Mouse (Mus musculus): ENCODE measurements at regions not wholly inside any gene's neighbourhood (a gene's known extent, or its start where the extent isn't known, plus 50 kb on each side); places are given as distances from the start of the nearest gene placed in this dataset.

- DNase-seq (ENCODE audit: low spot score in 2 of 2): peak; percentile 26 to 45
These were observed 221.2 kb downstream of the Myh15 start for GRCm38 (mm10) chr16:49278478-49278877.

- no peak for DNase-seq (ENCODE audit: low spot score in 2 of 2)
These were observed 230.9 kb downstream of the Myh15 start for GRCm38 (mm10) chr16:49288096-49288714.

- DNase-seq (ENCODE audit: low spot score in 2 of 2): peak; percentile 24 to 62
These were observed 232.2 kb downstream of the Myh15 start for GRCm38 (mm10) chr16:49289200-49290079.

GRCm38 (mm10) chr16:49303612-49304307, 246.5 kb downstream of the Myh15 start:
- no peak for DNase-seq (ENCODE audit: low spot score in 2 of 2)

DNA sequence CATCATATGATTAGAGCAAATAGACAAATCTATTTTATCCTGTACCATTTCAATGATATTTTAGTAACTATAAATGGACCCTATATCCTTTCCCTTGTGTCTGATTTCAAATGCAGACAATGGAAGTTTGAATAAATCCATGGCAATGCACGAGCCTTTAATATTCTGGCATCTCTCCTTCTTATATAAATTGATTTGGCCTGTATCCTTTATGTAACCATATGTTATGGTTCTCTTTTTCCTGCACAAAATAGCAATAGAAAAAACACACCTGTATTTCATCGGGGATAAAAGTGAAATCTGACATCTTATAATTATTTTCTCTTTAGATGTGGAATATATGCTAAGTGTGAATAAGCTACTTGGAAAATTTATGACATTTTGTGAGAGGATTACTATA, 247.1 kb downstream of the Myh15 start:
- DNase-seq (ENCODE audit: low spot score in 2 of 2): no peak

GRCm38 (mm10) chr16:49317061-49317460, 259.8 kb downstream of the Myh15 start:
- no peak for DNase-seq (ENCODE audit: low spot score in 2 of 2)

DNA sequence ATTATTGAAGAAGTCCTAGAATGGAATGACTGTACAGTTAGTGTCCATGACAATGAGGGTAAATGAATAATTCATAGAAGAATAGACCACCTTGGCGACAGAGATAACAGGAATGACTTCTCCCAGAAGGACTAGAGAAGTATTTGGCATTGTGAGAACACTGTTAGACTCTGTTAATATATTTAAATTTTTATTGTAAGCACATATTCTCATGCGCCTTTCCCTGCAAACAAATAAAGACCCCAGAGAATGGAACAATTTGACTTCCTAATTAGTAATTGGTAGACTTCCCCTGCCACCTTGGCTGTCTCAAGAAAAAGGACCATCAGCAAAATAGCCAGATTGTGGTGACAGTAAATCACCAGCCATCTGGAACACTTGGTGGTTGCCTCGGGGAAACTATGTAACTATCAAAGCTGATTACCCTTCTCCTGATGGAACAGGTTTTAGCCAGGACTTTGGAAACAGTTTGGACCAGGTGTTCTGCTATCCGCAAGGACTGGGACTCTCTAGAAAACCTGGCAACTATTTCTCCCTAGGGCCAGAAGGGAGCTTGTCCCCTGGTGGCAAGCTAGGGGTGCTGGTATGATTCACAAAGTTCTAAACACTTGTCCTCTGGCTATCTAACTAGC, 261.9 kb downstream of the Myh15 start:
- DNase-seq (ENCODE audit: low spot score in 2 of 2): no peak

GRCm38 (mm10) chr16:49319774-49320173, 262.5 kb downstream of the Myh15 start:
- DNase-seq (ENCODE audit: low spot score in 2 of 2): no peak

DNA sequence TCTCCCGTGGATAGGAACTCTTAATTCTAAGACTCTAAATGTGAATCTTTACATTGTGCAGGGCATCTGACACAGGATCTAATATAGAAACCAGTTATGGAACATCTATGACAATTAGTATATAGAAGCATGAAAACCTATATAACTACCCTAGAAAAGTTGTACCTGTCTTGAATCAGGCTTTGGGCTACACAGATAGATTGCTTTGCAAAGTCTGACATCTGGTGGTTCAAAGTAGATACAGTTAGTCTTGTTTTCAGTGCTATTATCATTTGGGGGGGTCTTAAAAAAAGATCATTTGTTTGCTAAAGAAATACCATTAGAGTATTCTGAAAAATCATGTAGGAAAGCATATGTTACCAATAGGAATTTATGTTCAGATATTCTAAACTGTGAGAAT, 264.7 kb downstream of the Myh15 start:
- no peak for DNase-seq (ENCODE audit: low spot score in 2 of 2)

- no peak for DNase-seq (ENCODE audit: low spot score in 2 of 2)
These were observed 273.6 kb downstream of the Myh15 start for GRCm38 (mm10) chr16:49330725-49331386.

DNA sequence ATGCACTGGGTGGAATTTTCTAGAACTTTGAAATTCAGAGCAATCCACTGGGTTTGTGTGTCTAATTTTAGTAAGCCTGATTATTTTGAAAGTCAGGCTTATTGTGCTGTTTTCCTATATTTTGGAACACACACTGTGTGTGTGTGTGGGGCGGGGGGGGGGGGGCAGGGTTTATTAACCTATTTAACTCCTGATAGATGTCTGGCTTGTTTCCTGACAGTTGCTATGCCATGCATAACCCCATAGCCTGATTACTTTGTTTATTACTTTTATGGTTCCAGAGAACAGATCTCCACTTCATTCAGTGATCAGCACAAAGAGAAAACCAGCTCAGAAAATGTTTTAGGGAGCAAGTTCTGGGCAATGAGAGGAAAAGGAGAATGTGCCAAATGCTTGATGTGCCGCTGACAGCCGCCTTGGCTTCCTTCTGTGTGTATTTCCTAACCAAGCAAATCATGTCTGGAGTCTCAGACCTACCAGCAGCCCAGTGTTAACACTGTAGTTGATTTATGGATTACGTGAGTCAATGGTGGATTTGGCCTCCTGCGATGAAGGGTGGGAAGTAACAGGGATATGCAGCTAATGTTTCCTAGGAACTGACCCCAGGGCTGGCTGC, 274.9 kb downstream of the Myh15 start:
- DNase-seq (ENCODE audit: low spot score in 2 of 2): peak in 1 of 2 experiments; percentile 35

DNA sequence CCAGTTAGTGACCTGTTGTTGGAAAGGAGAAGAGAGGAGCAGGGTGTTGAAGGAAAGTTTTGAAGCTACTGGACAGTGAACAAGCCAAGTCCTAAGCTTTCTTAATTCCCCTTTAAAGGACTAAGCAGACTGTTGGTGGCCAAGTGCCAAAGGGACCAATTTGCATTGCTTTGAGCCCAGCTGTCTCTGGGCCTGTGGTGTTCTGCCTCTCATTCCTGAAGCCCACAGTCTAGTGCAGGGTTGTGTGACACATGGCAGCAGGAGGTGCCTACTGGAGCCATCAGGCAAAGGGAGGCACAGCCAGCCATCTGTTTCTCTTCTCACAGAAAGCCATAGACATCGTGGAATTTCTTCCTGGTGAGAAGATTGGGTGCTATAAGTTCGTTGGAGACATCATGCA, 278.6 kb downstream of the Myh15 start:
- DNase-seq (ENCODE audit: low spot score in 2 of 2): no peak

DNA sequence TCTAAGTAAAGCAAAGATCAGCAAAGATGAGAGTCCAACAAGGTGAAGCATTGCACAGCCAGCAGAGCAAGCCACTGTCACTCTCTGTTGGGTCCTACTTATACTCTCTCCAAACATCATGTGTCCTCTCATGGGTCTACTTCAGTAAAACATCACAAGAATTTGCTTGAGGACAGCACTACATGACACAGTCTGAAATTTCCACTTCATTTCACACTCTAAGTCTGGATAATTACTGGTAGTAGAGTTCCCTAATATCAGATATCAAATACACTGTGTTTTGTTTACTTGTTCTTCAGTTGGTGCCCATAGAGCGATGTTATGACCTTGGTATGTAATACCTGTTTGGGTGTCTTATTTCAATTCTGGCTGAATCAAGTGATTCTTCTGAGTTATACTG, 280.7 kb downstream of the Myh15 start:
- no peak for DNase-seq (ENCODE audit: low spot score in 2 of 2)

DNA sequence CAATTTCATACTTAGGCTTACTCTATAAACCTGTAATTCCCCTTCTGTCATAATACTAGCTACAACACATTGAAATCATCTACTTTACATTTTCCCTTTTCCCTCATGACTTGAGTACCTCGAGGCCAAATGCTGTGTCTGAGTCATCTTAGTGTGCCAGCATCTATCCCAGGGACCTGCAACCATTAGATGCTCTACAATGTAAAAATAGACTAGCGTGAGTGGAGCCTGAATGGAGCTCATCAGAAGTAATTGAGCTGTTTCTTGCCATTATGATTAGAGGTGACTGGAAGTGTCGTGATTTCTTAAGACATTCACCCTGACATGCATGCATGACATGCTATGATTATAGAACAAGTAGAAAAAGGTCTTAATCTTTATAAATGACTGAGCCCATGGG, 301.1 kb downstream of the Myh15 start:
- no peak for DNase-seq (ENCODE audit: low spot score in 2 of 2)

DNA sequence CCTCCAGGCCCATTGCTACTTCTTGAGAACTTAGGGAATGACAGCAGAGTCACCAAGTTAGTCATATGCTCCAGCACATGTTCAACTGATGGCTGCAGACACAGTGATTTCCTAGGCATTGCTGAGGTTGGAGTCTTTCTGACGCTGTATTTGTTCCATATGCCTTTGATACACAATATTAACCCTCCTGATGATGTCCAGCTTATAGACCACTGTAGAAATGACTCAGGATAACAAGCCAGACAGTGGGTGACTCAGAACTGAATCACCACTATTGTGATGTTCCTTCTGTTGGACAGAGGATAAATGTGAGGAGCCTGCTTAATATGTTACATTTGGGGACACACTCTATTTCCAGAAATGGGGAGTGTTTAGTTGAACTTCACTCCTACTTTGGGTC, 304.4 kb downstream of the Myh15 start:
- no peak for DNase-seq (ENCODE audit: low spot score in 2 of 2)

GRCm38 (mm10) chr16:49369450-49369849, 312.2 kb downstream of the Myh15 start:
- DNase-seq (ENCODE audit: low spot score in 2 of 2): peak in 1 of 2 experiments; percentile 6

DNA sequence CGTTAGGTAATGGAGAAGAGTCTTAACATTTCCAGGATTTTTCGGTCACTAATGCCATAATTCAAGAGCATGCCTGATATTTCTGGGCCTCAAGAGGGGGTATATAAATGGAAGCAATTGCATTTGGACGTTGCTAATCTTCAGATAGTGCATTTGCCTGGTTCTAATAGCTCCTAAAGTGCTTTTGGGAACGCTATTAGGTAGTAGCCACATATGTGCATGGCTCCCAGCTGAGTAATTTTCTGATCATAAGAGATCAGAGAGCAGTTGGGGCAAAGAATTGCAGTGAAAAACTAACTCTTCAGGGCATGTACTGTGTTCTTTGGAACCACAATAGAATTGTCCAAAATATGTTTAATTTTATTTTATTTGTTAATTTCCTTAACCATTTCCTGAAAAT, 317.8 kb downstream of the Myh15 start:
- DNase-seq (ENCODE audit: low spot score in 2 of 2): no peak

DNA sequence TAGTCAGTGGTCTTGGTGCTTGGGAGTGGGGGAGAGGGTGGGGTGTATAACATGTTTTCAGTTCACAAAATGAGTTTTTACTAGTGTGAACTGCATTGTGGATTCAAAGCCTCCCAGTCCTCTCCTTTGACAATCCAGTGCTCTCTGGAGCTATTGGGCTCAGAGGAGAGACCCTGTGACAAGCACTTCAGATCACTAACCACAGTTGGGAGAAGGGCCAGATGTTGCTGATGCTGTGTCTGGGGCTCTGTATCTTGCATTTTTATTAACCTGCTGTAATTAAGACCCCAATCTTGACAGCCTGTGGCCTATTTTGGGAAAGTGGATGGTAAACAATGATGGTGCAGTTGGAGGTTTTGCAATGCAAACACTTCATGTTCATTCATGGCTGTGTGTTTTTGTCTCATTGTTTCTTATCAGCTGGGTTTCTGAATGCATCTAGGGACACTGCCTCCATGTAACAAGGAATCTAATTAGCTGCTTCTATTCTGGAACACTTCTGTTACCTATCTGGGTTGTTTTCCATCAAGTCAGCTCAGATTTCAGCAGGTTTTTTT, 320.0 kb upstream of the Ift57 start:
- DNase-seq (ENCODE audit: low spot score in 2 of 2): no peak

- DNase-seq (ENCODE audit: low spot score in 2 of 2): no peak
These were observed 310.9 kb upstream of the Ift57 start for GRCm38 (mm10) chr16:49388135-49388534.

DNA sequence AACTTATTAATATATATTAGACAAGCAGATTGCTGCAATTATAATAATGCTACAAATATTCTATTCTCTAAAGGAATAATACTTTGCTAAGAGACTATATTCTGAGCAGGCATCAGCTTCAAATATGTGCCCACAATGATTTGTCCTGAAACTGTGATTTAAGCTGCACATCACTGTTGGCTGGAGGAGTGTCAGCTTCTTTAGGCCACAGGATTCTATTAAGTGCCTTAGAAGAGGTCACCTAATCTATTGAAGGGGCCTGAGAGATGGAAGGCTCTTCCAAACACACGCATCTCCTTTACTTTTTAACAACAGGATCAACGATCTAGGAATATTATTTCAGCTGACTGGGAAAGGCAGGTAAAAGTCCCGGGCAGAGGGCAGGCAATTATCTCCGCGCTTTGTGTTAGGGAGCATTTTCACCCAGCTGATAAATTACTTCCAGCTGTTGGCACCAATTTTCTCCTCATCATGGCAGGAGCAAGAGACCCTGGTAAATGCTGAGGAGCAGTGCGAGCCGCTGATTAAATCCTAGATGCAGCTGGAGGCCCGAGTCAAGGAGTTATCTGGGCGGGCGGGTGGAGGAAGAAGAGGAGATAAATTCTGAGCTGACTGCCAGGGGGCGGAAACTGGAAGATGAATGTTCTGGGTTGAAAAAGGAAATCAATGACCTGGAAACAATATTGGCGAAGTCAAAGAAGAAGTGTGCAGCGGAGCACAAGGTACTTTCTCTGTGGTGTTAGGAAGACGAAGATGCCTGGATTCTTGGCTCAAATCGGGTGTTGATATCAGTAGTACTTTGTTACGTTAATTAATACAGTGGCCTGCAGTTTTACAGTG, 290.9 kb upstream of the Ift57 start:
- DNase-seq (ENCODE audit: low spot score in 2 of 2): no peak
